Mouse (Mus musculus) fat pad, adult 2 months (tissue): ENCODE measurements around the gene Gp1bb.
A peak's percentile ranks its signal among the peaks of the same experiment; 100 is the strongest.

Experiments used
- DNase-seq: peaks from one replicate; pipeline ENCODE4 v3.0.0-alpha.2; 2011; ENCODE audit warnings: low read depth, low spot score; ENCODE audit errors: extremely low read depth

The Gp1bb gene

GRCm38 (mm10) chr16:18622019-18622418 lies at the start of gene Gp1bb:
Gene Gp1bb (minus strand): TSS chr16:18622403.
- no peak for DNase-seq

DNA sequence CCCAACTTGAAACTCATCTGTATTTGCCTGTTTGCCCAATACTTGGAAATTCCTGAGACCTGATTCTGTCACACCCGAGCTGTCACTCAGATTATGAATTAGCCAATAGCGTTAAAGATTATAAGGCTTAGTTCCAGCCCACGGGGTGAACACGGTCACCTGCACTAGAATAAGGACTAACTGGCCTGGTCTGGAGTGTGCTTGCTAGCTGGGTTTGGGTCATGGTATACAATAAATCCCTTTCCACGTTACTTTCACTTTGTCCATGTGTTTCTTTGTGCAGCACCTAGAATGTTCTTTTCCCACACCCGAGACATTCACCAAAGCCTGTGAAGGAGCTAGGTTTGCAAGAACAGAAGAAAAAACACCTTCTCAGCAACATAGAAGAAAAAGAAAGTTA lies 47.7 kb upstream of the Gp1bb start:
- no peak for DNase-seq

DNA sequence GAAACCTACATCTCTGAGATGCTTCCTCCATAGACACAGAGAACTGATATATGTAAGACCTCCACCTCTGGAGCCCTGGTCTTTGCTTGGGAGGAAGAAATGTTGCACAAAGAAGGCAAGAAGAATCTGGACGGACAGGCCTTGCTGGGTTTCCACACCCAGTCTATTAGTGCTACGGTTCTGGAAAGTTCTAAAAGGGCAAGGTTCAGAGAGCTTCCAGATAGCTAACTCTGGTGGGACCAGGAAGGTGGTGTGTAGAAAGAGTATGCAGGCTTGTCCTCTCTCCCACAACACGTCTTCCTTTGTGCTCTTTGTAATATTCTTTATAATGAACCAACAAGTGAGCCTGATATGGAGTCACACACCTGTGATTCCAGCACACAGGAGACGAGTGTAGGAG lies 36.4 kb upstream of the Gp1bb start:
- DNase-seq, result no peak

GRCm38 (mm10) chr16:18655372-18656098 lies 33.3 kb upstream of the Gp1bb start:
- DNase-seq, result peak; percentile 34

DNA sequence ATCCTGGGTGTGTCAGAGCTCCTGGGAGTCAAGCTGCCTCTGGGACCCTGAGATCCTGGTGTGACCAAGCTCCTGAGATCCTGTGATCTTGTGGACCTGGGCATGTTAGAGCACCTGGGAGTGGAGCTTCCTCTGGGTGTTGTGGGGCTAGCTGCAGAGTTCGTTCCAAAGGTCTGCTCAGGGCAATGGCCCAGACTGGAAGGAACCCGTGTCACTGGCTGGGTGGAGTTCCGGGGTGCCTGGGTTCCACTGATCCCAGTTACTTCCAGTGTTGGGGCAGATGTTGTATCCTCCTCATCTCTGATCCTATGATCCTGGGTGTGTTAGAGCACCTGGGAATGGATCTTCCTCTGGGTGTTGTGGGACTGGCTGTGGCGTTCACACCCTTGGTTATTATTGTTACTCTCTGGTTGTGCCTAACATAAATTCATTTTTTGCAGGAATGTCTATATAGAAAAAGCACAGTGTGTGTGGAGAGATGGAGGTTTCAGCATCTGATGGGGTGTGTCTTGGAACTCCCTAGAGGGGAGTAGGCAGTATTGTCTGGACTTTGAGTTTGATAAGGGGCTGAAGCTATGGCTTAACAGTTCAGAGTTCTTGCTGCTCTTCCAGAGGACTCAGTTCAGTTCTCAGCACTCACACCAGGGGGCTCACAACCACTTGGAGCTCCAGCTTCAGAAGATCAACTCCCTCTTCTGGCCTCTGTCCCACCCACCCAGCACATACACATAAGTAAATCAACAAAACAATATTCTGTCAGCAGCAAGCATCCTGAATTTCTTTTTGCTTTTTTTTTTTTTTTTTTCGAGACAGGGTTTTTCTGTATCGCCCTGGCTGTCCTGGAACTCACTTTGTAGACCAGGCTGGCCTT lies 31.3 kb upstream of the Gp1bb start:
- DNase-seq, result no peak

DNA sequence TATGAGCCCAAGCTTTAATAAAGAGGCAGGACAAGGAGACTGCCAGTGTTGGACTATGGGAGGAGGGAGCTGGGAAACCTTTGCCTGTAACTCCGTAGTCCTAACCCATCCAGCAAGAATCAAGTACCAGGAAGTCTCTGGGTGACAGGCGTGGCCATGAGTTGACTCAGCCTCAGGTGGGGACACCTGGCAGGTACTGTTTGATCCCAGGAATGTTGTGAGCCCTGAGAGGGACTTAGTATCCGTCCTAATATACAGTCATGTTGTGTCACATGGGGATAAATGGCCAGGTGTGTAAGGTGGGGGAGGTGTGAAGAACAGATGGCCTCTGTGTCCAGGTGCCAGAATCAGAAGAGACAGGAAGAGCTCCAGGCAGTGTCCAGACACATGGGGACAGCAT lies 26.9 kb upstream of the Gp1bb start:
- DNase-seq, result peak; percentile 34

- DNase-seq, result no peak
Observed at GRCm38 (mm10) chr16:18645329-18645728, 23.1 kb upstream of the Gp1bb start.

GRCm38 (mm10) chr16:18644485-18644884 lies 22.3 kb upstream of the Gp1bb start:
- no peak for DNase-seq

DNA sequence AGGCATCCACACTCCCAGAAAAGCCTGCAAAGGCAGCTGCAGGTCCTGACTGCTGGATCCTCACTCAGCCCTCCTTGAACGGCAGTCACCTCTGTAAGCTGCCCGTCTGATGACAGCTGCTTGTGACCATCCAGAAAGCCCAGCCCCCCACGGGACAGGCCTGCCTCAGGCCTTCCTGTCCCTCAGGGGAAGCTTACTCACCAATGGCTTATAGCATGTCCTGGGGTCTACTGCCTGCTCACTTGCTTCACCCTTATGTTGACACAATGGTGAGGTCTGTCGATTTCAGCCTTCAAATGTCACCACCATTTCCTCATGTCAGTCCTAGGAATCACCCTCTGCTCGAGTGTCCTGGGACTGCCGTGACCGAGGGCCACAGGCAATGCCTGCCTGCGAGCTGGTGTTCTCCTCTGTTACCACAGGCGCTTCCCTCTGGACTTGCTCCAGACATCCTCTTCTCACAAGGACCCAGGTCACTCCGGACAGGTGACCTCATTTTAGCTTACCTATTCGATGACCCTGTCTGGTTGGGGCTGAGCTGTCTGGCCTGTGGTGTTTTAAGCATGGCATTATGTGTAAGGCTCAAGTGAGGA lies 21.3 kb upstream of the Gp1bb start:
- no peak for DNase-seq

- no peak for DNase-seq
Observed at GRCm38 (mm10) chr16:18642897-18643296, 20.7 kb upstream of the Gp1bb start.

DNA sequence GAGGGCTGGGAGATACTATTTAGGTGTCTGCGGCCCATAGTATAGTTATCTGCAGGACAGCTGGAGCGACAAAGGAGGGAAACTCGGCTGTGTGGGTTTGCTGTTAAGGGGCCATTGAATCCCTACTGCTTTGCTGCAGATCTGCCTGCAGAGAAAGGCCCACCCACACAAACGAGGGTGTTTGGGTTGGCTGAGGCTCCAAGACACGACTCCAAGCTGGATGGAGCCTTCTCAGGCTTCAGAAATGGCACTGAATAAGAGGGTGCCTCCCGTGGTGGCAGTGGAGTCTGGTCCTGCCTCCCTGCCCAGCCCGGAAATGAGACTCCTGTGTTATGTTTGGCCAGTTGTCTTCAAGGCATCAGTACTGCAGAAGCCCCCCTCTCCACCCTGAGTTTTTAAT lies 20.1 kb upstream of the Gp1bb start:
- DNase-seq, result no peak

DNA sequence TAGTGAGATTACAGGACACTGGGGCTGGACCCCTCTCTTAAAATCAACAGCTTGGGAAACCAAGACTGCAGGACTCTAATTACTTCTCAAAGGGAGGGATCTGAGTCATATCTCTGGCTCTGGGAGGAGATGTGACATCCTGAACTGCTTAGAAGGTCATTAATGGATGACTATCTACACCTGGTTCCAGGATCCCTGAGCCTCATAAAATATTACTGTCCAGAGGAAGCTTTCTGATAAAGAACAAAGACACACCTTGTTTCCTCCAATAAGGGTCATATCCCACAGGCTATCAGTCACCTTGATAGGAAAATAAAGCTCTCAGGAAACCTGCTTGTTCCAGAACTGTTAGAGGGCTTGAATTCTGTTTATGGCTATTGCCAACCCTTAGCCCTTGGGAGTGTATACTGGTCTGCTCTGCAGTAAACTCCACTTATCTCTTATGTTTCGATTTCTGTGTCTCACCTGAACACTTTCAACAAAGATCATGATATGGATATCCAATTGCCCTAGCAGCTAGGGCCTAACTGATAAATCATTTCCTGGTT lies 17.3 kb upstream of the Gp1bb start:
- DNase-seq, result no peak

DNA sequence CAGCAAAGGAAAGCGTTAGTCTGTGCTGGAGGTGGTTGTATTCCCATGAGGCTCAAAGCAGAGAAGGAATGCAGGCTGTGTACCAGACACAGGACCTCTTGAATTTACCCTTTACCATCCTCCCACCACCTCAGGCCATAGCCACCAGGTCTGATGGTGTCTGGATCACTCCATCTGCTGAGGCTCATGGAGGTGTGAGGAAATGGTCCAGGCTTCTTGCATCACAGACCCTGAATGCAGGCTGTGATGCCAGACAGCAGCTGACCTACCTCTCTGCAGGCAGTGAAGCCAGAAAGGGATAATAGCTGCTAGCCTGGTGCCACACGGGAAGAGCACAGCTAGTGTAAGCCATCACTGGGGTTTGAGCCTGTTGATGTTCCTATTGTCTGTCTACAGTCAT lies 16.2 kb upstream of the Gp1bb start:
- DNase-seq, result no peak

GRCm38 (mm10) chr16:18636804-18637203 lies 14.6 kb upstream of the Gp1bb start:
- DNase-seq, result no peak

- DNase-seq, result no peak
Observed at GRCm38 (mm10) chr16:18636401-18636800, 14.2 kb upstream of the Gp1bb start.

DNA sequence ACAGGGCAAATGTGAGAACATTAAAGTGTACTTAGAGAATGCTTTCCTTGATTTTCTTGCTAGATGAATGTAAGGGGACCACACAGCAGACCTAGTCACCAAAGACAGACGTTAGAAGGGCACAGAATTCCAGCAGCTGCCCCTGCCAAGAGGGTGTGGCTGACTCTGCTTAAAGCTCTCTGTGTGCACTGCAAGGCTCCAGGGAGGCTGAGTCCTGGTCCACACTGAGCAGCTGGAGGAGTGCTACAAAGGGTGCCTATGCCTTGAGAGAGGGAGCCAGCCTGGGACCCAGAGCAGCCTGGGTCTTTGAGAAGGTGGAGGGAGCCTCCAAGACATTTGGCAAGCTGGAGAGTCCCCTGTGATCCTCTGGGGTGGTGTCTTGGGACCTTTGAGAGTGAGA lies 11.1 kb upstream of the Gp1bb start:
- no peak for DNase-seq

- no peak for DNase-seq
Observed at GRCm38 (mm10) chr16:18632816-18633215, 10.6 kb upstream of the Gp1bb start.

GRCm38 (mm10) chr16:18632059-18632458 lies 9.9 kb upstream of the Gp1bb start:
- no peak for DNase-seq

DNA sequence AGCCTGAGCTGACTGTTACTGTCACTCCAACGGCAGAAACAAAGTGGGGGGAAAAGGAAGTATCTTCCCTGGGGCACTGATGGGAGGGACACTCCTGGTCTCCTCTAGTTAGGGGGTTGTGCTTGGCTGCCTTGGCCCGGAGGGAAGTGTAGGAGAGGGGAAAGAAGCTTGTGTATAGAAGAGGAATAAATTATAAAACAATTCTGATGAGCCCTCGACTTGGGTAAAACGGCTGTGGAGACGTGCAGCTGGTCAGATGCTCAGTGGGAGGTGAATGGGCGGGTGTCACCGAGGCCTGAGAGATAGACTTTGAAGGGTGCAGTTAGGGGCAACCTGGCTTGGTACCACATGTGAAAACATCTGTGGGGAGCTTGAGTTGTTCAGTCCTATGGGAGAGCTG lies 8.9 kb upstream of the Gp1bb start:
- DNase-seq, result no peak

- DNase-seq, result no peak
Observed at GRCm38 (mm10) chr16:18630291-18630690, 8.1 kb upstream of the Gp1bb start.

- no peak for DNase-seq
Observed at GRCm38 (mm10) chr16:18629390-18630231, 7.4 kb upstream of the Gp1bb start, which contains the start of gene Sept5. Gene Sept5 (minus strand): TSS chr16:18629954.
